Mouse (Mus musculus) urinary bladder, postnatal 25 days (tissue): ENCODE data around the gene Lrba.

ENCODE experiments used
- DNase-seq: peaks from one replicate; pipeline ENCODE4 v3.0.0; 2022; ENCODE audit warnings: low spot score

The Lrba gene

GRCm38 (mm10) chr3:86687571-86688209 is 463.2 kb downstream of the Lrba start:
- DNase-seq, result no peak

- DNase-seq, result no peak
Observed at GRCm38 (mm10) chr3:86688438-86688837, 464.0 kb downstream of the Lrba start.

- DNase-seq, result no peak
Observed at GRCm38 (mm10) chr3:86689305-86689704, 464.8 kb downstream of the Lrba start.

DNA sequence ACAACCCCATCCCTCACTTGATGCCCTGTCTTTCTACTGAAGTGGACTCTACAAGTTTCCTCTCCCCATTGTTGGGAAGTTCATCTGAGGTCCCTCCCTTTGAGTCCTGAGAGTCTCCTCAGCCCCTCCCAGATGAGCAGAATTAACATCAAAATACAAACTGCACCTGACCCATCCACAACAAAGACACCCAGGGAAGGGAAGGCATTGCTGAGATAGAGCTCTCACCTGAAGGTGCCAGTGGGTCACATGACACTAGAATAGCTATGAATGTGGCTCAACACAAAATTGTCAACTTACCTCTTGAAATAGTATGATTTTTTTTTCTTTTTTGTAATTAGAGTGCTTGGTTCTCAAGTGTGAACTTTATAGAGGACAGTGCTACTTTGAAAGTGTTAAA is 468.3 kb downstream of the Lrba start:
- DNase-seq, result no peak

DNA sequence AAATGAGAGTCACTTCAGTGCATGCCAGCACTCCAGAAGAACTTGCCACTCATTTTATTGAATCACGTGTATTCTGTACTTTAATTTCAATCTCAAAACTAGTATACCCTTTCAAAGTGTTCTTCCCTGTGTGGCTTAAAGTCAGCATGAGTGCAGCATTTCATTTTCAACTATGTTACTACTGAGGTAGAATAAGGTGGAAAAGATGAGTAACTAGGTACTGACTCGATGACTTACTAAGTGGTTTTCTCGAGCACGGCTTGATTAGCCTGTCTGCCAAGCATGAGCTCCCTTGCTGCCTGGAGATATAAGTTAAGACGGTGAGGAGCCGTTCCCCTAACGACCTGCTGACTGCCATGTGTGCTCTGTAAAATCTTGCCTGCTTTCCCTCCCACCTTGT is 469.1 kb downstream of the Lrba start:
- DNase-seq, result no peak

DNA sequence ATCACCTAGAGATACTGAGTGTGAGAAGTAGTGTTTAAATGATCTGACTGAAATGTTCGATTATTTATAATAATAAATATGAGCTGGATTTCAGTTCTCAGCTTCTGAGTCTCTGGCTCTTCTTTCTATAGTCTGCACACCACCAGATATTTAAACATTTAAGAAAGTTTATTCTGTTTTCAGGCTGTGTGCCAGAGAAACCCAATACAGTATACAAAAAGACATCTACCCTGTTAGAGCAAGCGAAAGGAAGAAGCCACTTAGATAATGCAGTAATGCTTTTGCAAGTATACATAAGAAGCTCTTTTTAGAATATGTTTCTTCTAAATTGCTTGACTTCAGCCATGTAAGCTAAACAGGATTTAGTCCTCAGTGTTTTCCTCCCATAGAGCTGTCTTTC is 474.5 kb downstream of the Lrba start:
- no peak for DNase-seq

GRCm38 (mm10) chr3:86701163-86701563 is 476.7 kb downstream of the Lrba start:
- no peak for DNase-seq

DNA sequence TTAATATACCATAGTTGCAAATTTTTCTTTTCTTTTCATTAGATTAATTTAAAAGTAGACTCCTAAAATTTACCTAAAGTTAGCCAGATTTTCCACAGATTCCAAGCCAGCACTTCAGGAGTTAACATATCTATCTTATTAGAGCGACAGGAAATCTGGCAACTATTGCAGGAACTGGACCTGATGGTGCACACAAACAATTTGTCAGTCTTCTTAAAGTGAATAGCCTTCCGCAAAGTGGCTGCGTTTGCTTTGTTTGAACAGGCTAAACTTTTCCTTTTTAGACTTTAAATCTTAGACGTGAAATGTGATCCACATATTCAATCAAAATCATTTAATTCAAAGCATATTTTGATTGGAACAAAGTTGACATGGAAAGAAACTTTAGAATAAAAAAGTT is 485.0 kb downstream of the Lrba start:
- no peak for DNase-seq

GRCm38 (mm10) chr3:86711530-86711929 is 487.1 kb downstream of the Lrba start:
- DNase-seq, result no peak

DNA sequence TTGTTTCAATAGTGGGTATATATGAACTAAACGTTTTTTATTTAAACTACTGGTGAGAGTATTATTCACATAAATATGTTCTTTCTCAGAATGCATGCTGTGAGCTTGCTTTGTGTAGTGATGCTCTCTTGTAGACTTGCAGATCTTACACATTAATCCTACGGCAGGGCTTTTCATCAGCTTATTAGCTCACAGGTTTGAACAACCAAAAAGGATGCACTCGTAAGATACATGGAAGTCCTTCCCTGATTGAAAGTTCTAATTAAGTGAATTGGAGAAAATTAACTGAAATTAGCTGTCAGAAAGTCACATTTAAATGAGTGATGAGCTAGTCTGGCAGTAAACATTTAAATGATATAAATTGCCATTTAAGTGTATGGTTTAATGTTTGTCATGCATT is 488.3 kb downstream of the Lrba start:
- no peak for DNase-seq

DNA sequence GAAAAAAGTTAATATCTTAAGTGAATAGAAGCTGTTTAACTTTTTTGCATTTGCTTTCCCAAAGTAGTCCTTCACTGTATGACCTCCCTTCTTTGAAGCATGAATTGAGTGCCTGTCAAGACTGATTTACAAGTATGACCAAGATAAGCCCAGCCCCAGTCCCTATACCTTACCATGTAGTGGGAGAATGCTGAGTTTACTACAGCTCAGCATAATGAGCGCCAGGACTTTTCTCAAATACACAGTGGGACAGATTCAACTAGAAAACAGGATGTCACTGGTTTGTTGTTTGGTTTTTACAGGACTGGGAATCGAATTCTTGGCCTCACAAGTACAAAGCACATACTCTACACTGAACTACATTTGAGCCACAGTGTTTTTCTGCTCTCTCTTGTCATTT is 490.0 kb downstream of the Lrba start:
- no peak for DNase-seq

GRCm38 (mm10) chr3:86723415-86724298 is 499.2 kb downstream of the Lrba start:
- DNase-seq, result no peak

GRCm38 (mm10) chr3:86725113-86725512 is 500.6 kb downstream of the Lrba start:
- no peak for DNase-seq

- no peak for DNase-seq
Observed at GRCm38 (mm10) chr3:86738831-86739230, 514.4 kb downstream of the Lrba start.

GRCm38 (mm10) chr3:86739745-86740144 is 515.3 kb downstream of the Lrba start:
- DNase-seq, result no peak

GRCm38 (mm10) chr3:86745348-86745747 is 520.9 kb downstream of the Lrba start:
- DNase-seq, result no peak

DNA sequence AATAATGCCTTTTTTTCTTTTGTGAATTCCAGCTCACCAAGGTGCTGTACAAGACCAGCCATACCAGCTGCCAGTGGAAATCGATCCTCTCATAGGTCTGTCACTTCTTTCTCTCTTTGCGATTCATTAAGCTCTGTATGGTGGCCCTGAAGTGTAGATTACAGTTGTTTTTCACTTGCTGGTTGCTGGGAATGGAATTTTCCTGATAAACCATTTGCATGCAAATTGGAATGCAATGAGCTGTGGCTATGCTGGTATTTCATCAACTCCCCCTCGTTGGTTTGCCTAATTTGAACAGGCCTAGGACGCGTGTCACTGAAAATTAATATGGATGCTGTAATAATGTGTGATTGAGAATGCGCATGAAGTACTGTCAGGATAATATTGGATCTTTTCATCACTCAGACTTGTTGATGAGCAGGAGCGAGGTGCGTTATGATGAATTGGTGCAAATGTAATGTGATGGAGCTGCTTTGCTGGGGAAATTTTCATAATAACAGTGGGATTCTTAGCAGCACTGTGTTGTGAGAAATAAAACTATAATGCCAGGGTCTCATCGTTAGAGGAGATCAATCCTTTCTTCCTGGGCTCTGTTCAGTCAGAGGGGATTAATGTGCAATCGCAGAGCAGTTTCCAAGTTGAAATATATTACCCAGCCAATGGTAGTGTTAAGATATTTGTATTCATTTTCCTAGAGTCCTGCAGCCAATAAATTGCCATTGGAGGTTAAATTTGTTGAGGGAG is 521.5 kb downstream of the Lrba start:
- no peak for DNase-seq

DNA sequence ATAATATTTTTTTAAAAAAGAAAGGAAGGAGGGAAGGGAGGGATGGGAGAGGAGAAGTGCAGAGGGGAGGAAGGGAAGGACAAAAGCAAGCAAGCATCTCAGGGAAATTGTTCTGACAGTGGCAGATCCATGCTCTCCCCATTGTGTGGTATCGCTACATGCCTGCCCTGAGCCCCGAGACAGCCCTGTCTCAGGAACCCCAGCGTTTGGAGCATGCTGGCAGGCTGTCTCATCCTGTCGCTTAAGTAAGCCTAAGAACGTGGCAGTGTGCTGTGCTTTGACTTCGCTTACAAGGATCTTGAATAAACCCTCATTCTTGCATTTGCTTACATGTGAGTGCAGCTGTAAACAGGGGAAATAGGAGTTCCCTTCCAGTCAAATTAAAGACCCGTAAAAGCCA is 526.2 kb downstream of the Lrba start:
- DNase-seq, result no peak

DNA sequence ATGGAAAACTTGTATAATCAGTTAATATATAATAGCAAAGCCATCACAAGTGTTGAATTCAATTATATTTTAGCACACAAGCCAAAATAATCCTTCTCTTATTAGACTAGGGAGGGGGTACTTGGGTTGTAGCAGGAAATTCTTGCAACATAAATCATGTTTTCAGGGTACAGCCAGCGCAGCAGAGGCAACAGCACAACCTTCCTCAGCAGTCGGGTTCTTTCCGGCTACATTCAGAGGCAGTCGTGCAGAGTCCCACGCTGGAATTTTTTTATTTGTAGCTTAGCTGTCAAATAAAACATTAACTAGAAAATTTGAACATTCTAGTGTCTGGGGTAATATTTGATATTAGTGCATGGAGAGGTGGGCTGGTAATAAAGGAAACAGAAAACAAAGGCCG is 529.7 kb downstream of the Lrba start:
- DNase-seq, result no peak

DNA sequence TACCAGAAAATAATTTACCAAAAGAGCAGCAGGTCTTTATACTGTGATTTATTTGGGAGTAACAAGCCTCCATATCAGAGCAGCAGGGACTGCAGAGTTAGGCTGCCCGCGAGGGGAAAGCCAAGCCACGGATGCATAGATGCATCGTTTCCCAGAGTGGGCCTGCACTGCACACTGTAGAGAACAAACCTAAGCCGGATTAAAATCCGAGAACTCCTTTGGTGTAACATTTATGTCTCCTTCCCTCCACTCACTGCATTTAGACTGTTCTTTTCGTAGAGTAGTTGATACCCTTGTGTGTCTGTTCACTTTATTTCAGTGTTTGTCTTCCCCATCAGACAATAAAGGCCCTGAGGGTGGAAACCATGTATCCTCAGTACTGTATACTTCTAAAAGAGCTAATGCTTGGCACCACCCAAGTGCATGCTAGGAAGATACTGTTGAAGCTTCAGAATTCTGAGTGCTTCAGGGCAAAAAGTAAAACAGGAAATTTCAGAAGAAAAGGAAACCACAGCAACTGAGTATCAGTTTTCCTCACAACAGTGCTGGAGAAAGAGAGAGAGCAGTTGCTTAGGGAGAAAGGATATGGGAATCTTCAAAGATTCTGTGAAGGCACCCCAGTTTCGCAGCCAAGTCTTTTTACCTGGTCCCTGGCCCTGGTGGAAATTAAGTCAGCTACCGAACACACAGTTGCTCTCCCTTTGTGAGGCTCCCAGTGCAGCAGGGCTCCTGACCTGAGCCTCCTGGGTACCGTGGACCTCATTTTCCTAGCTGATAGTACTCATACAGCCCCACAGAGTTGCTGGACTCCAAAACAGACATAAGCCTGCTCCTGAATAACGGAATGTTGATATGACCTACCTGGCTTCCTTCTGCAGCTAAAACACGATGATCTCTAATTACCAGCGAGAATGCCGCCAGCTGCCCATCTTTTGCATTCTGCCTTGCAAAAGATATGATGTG is 530.4 kb downstream of the Lrba start:
- DNase-seq, result no peak

DNA sequence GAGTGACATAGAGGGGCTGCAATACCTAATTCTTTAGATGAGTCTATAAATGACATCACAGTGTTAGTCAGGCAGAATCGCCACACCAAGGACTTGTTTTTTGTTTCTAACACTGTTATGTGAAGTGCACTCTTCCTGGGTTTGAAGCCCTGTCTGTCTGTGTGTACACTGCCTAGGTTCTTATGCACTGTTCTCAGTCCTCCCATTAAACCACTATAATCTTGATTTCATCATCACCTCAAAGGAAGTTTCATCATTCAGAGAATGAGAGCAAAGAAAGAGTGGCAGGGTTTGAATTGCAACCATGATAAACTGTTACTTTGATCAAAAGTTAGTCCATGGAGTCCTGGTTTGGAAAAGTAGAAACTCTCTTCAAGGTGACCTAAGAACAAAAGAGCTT is 532.1 kb downstream of the Lrba start:
- DNase-seq, result no peak

DNA sequence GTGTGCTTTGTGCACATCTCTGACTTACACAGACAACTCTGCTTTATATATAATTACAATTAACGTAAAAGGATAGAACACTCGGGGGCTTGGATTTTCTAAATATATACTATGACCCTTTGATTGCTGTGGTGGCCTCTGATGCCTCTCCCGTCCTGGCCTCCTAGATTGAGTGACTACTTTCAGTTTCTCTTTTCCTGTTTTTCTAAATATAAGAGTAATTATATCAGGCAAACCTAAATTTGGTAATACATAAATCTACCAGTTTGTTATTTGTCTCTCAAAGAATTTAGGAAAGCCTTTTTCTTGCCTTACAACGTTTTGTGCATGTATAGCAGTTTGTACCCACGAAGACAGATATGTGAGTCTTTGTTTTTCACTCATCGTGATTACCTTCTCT is 534.2 kb downstream of the Lrba start:
- DNase-seq, result no peak
